Mouse (Mus musculus): ENCODE results near the gene Fads2.

Gene Fads2

DNA sequence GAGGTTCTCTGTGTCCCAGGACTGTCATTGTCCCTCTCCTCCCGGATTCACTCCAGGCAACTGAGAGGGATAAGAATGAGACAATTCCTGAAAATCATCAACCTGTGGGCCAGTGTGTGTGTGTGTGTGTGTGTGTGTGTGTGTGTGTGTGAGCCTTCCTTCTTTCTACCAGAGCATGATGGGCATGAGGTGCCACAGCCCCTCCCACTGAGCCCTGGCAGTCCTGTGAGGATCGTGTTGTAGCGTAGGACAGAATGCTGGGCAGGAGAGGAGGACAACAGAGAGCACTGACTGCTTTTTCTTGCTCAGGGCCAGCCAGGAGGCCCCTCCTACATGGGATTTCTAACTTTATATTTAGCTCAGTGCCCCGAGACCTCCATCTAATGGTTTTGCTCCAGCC, 58.7 kb downstream of the Fads2 start:
- no peak for DNase-seq (ENCODE audit: low read depth in 2 of 2, low spot score in 2 of 2)

DNA sequence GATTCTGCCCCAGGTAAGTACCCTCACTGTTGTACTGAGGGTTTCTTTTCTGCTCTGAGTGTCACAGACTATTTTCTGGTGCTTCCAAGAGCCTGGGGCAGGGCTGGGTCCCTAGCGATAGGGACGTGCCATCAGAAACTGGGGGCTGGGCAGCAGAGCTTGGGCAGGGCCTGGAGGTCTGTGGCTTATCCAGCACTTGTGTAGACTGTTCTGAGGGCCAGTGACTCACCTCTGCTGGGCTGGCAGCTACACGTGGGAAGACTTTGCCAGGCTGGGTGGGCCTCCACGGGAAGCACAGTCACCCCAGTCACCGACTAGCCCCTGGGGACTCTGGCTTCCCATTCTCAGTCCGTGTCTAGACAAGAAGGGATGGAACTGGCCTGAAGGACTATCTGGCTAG, 59.3 kb downstream of the Fads2 start:
- no peak for DNase-seq (ENCODE audit: low read depth in 2 of 2, low spot score in 2 of 2)

DNA sequence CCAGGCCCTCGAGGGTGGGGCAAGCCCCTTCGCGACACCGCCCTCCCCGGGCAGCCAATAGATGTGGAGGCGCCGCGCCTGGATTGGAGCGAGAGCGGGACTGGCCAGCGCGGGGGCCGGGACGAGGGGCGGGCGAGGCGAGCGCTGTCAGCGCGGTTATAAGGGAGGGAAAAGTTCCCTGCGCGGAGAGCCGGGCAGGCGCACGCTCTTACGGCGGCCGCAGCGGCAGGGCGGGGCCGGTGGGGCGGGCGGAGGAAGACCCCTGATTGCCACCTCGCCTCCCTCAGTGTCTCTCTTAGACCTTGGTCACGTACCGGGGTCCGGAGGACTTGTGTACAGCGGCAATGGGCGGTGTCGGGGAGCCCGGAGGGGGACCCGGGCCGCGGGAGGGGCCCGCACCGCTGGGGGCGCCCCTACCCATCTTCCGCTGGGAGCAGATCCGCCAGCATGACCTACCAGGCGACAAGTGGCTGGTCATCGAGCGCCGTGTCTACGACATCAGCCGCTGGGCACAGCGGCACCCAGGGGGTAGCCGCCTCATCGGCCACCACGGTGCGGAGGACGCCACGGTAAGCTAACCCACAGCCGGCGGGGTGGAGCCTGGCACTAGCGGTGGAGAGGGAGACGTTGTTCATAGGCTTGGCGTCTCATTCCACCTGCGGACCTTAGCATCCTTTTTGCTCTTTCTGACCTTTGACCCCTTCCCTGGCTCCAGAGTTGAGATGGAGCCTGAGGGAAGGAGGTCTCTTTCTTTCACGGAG, 60.0 kb downstream of the Fads2 start, which contains the start of gene Fads3:
Gene Fads3 (plus strand): TSS at position 182 of the 761 bp plus-strand sequence.
- no peak for DNase-seq (ENCODE audit: low read depth in 2 of 2, low spot score in 2 of 2)

DNA sequence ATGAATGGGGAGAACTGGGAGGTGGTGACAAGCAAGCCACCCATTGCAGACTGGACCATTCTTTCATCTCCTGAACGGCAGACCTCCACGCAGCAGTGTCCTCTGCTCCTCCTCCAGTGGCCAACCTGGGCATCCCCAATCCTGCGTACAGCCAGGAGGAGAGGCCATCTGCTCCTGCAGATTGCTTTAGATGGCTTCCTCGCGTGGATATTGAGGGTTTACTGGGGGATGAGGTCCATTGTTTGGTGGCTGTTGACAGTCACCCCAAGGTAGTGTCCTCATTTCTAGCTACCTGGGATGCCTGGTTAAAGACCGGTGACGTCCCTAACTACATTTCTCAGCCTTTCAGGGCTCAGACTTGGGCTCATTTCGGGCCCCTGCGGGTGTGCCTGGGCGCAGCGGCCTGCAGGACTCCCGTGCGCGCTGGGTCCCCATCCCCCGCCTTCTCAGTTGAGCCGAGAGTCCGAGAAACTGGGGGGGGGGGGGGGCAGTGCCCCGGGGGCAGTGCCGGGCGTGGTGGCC, 60.6 kb downstream of the Fads2 start:
- DNase-seq (ENCODE audit: low read depth in 2 of 2, low spot score in 2 of 2): no peak

DNA sequence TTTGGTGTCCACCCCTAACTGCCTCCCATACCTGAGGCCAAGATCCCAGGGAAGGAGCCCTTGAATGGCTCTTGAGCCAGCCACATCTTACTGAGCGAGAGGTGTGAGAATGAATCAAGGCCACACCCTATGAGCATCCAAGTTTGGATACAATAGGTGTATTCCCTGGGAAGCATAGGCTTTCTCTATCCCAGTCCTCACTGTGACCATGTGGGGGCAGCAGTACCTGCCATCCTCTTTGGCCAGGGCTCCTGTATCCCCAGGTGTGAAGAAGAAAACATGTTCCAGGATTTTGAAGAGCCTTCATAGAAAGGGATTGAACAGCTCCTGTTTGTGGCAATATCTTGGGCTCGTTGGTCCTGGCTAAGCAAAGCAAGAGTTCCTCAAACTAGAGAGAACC, 61.9 kb downstream of the Fads2 start:
- DNase-seq (ENCODE audit: low read depth in 2 of 2, low spot score in 2 of 2): no peak

DNA sequence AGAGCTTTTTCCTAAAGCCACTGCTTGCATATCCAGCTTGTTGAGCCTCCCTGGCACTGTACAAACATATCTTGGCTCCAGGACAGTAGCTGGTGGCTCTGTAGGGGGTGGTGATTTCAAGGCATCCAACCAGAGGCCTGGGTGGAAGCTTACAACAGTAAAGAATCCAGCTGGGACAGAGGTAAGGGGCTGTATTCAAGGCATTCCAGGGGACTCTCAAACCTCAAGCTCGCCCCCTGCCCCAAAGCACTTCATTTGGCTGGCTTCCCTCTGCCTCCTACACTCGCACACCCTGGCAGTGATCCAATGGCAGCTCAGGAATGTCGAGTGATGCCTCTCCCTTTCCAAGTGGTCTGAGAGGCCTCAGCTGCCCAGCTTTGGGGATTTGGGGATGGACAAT, 62.6 kb downstream of the Fads2 start:
- DNase-seq (ENCODE audit: low read depth in 2 of 2, low spot score in 2 of 2): no peak

DNA sequence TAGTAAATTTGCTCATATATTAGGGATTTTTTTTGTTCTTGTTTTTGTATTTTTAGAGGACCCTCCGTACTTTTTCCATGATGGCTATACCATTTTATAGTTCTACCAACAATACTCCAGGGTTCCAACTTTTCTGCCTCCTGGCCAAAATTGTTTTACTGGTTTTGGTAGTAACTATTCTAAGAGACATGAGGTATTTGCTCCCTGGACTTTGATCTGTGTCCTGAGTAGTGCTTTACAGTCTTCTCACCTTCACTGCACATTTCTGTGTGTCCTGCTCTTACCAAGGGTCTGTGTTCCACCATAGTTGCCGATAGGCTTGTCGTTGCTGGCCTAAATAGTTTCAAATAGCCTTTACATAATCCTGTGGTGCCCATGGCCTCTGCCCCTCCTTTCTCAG, 63.2 kb downstream of the Fads2 start:
- no peak for DNase-seq (ENCODE audit: low read depth in 2 of 2, low spot score in 2 of 2)

DNA sequence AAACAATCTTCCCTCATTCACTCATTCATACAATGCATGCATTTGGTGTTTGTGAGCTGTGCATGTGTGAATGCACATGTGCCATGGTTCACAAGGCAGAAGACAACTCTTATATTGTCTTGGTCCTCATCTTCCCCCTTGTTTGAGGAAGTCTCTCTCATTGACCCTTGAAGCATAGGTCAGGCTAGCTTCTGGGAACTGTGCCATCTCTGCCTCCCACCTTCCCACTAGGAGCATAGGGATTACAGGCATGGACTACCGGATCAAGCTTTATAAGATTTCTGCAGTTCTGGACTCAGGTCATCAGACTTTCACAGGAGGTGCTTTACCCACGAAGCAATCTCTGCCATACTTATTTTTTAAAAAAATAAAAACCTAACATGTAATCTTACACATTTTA, 64.0 kb downstream of the Fads2 start:
- no peak for DNase-seq (ENCODE audit: low read depth in 2 of 2, low spot score in 2 of 2)

DNA sequence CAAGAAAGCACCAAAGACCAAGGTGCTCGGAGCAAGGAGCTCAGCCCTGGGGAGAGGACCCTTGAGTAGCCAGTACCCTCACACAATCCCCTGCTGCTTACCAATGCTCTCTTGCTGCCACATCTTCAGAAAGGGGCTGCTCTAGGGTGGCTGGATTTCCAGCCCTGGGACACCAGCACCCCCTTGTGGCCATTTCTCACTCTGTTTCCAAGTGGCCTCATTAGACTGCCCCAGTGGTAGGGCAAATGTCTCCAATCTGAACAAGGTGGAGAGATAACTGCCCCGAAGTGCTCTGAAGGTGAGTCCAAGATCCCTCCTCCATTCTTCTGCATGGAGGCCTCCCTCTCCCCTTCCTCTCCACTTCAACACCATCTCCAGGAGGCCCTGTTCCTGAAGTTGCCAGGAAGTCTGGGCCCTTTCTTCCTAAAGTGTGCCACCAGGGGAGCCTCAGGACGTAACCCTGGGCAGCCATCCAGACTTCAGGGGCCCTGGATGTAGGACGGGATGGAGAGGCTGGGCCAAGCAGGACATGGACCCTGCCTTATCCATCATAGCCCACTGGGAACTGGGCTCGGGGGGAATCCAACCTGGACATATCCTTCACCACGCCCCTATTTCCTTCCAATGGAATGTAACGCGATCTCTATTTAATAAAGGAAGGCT, 66.6 kb downstream of the Fads2 start:
- peak; percentile 57 to 76 for DNase-seq (ENCODE audit: low read depth in 2 of 2, low spot score in 2 of 2)

DNA sequence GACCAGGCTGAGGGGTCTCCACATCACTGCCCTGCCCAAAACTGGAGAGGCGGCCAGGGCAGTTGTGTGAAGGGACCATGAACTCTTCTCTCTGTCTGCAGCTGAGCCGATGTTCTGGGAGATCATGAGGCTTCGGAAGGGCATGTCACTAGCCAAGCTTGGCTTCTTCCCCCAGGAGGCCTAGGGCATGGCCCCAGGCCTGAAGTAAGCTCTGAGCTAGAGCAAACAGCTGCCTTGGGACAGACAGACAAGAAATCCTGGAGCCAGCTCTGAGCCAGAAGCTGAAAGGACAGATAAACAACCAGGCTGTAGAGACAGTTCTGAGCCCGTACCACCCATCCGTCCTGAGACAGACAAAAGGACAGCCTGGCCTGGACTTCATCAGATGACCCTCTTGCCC, 67.2 kb downstream of the Fads2 start:
- no peak for DNase-seq (ENCODE audit: low read depth in 2 of 2, low spot score in 2 of 2)

DNA sequence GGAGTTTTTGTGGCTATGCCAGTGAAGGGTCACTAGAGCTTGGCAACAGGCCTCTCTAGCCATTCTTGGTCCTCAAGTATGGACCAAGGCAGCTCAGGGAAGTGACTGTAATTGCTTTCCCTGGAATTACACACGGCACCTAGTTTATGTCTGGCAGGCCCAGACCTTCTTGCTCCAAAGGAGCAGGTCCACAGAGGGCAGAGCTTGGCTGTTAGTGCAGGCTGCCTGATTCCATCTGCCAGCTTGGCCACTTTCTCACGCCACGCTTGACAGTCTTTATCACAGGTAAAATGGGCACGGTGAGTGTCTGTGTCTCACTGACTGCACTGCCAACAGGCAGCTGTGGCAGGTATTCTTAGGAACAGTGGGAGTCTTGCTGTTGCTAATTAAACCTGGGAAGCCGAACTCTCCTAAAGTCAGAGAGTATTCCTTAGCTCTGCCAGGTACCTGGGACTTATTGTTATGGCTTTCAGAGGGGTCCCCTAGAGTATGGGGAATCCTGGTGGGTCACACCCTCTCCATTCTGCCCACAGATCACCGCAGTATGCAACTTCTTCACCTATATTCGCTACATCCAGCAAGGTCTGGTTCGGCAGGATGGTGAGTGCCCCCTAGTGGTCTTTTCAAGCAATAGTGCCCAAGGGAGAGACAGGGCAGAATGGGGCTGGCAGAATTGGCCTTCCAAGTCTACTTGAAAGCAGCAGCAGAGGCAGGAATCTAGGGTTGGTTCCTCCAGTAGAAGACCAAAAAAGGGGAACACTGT, 68.2 kb downstream of the Fads2 start:
- peak; percentile 33 to 56 for DNase-seq (ENCODE audit: low read depth in 2 of 2, low spot score in 2 of 2)

DNA sequence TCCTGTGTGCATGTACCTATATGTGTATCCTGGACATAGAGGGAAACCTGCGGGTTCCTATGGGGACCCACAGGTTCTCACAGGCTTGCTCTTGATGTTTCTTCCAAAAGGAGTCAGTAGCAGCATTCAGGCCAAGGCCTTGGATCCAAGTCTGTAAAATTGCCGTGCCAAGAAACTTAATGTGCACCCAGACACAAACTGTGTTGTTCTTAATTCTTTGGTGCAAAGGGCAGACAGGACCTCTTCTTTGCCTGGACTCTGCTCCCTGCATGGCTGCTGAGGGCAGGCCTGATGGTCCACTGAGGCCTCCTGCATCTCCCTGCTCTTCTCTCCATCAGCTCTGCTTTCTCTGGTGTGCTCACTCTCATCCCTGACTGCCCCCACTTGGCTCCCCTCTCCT, 71.8 kb downstream of the Fads2 start:
- DNase-seq (ENCODE audit: low read depth in 2 of 2, low spot score in 2 of 2): no peak

DNA sequence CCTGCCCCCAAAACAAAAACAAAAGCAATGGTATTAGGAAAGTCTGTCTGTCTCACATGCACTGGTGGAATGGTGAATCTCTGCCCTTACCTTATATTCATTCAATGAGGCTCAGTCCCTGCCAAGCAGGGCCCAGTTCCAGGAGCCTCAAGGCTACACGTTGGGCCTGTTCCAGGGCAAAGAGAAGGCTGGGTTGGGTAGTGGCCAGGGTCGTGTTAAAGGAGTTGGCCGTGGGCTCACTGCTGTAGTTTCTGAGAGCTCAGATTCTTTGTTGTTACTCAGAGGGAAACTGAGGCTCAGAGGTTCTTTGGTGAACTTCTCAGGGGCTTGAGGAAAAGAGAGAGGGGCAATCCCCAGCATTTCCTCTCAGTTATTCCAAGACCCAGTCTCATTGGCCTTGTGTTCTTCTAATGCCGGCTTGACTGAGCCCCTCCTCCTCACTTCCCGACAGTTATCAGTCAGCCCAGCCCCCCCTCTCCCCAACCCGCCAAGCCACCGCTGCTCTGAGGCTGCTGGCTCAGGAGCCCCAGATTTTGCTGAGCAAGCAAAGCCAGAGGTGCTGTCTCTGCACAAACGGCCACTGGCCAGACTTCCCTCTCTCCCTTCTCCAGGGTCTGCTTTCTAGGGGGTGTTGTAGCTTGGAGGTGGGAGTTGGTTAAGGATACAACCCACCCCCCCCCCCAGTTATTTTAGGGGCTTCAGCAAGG, 76.2 kb downstream of the Fads2 start:
- no peak for DNase-seq (ENCODE audit: low read depth in 2 of 2, low spot score in 2 of 2)

DNA sequence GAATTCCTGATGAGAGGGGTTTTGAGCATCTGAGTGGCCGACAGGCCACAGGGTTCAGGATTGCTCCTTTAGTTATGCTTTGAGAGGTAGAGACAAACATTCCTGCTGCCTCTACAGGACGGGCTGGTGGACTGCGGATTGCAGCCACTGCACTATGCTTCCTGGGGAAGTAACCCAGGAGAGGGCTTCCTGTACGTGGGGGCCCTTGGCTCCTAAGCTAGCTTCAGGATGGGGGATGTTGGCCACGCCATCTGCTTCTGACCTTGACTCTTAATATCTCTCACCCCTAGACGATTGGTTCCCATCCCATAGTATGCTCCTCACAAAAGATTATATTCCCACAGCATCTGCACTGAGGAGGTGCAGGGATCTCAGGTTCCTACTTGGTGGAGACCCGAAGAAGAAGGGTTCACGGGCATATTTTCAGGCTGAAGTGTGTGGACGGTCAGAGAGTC, 78.2 kb downstream of the Fads2 start:
- no peak for DNase-seq (ENCODE audit: low read depth in 2 of 2, low spot score in 2 of 2)

DNA sequence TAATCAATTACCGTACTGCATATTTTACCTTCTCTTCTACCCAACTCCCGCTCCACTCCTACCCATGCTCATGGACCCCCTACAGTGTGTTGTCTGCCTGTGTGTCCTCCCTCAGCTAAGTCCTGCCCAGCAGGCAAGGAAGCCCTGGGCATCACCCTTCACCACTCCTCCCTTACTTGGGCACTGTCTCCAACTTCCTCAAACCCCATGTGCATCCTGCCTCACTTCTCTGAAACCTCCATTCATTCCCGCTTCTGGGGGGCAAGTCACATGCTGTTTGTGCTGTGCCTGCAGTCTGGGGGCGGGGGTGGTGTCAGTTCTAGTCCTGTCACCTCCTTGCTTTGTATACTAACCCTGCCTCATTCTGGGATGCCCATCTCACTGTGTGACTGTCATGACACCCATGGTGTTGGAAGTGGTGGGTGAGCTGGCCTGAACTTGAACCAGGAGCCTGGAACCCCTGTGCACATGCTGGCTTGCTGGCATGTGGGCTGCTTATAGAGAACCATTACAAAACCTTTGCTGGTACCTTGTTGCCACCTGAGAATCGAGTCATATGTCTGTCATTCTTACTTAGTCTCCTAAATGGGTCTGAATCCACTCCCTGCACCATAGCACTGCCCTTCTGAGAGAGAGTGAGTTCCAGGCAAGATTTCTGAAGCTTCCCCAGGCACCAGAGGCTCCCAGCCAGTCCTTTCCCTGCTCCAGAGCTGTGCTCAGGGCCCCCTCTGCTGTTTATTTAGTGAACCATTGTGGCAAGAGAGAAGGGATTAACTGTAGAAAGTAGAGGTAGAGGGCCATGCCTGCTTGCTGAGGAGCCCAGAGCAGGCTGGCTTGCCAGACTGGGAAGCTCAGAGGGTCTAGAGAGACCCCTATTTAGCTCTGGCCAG, 78.9 kb downstream of the Fads2 start:
- DNase-seq (ENCODE audit: low read depth in 2 of 2, low spot score in 2 of 2): no peak

DNA sequence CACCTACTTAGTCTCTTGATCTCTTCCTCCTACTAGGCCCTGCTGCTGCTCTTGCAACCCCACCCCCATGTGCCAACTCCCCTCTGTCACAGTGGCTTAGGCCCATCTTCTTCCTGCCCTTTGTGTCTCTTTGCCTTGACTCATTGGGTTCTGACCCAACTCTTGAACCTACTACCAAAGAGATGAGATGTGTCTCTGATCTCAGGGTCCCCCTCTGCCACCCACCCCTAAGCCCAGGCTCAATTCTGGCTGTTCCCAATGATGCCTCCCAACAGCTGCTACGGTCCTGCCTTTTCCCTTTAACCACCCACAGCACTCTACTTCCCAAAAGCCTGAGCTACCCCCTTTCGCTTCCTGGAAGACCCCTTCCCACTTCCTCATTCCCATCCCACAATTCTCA, 79.6 kb downstream of the Fads2 start:
- DNase-seq (ENCODE audit: low read depth in 2 of 2, low spot score in 2 of 2): no peak

DNA sequence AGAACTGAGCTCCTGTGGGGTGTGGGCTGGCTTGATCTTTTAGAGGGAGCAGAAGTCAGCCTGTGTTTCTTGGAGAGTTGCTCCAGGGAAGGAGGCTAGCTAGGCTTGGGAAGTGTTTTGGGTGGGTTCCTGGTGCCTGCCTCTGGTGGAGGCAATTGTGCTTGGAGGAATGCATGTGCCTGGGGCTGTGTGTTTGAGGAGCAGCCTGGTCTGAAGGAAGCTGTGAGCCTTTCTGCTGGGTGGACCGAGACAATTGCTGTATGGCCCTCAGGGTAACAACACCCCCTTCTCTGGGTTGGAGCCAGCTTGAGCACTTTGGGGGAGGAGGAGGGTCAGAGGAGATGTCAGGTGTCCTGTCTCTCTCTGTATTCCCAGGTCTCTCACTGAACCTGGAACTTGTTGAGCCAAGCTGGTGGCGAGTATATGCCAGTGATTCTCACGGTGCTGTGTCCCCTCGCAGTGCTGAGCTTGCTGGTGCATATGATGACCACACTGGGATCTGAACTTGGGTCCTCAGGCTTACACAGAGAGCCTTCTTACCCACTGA, 82.3 kb downstream of the Fads2 start:
- DNase-seq (ENCODE audit: low read depth in 2 of 2, low spot score in 2 of 2): no peak

DNA sequence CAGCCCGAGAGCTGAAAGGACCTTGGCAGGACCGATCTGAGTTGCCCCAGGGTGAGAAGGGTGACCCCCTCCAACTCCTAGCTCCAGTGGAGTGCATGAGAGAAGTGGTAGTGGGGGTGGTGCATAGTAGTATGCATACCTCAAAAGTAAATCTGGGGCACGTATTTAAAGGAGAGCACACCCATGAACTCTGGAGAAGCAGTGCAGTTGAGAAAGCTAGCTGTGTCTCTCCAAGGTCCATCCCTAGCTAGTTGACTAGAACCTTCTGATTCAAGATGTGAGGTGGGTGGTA, 83.1 kb downstream of the Fads2 start:
- DNase-seq (ENCODE audit: low read depth in 2 of 2, low spot score in 2 of 2): no peak

DNA sequence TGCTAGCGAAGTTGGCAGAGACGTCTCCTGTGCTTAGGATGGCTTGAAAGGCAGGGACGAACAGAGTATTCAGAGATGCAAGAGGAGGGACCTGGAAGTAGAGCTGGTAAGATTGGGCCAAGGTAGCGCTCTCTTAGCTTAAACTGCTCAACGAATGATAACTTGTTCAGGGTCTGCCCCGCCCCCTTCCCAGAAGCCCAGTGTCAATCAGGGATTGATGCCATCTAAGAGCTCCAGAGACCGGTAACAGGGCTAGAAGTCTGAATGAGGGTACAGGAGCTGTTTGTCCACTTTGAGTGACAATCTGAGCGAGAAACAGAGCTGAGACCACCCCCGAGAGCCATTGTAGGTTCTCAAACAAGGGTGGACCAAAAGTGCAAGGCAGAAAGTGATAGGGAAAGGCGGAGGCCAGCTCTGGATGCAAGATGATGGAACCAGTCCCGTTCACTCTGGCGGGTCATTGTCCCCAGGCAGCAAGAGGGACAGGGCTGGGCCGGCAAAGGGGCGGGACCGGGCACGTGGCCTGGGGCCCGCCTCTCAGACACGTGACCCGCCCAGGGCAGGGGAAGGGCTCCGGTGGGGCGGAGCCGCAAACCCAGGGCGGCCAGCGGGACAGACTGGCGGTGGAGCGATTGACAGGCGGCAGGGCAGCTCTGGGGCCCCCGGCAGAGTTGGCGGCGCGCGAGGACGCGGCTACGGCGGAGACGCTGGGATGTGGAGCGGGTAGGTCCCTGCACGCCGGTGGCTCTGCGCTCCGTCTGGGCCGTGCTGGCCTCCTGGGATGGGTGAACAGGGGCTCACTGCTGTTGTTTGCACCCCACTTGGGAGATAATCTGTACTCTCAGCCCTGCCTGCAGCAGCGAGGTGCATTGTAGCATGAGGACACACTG, 83.7 kb downstream of the Fads2 start:
- DNase-seq (ENCODE audit: low read depth in 2 of 2, low spot score in 2 of 2): peak; percentile 8 to 17

All from CD8-positive naive resting alpha-beta T cell, adult 2 months (primary cell).